Mouse (Mus musculus) lung, adult 2 months (tissue): ENCODE data around the gene Manba.

Experiments
- CTCF ChIP-seq: fragments of 200-500 bp; IDR thresholded peaks from 2 replicates; pipeline ENCODE4 v1.5.1; 2011; ENCODE audit warnings: mild to moderate bottlenecking, low read length, control low read depth; ENCODE audit not compliant: insufficient read depth
- POLR2A ChIP-seq: fragments of 200-500 bp; IDR thresholded peaks from 2 replicates; pipeline ENCODE4 v1.6.1; 2011; ENCODE audit warnings: low read depth, mild to moderate bottlenecking, control low read depth, low read length, borderline replicate concordance; ENCODE audit errors: extremely low read depth

DNA sequence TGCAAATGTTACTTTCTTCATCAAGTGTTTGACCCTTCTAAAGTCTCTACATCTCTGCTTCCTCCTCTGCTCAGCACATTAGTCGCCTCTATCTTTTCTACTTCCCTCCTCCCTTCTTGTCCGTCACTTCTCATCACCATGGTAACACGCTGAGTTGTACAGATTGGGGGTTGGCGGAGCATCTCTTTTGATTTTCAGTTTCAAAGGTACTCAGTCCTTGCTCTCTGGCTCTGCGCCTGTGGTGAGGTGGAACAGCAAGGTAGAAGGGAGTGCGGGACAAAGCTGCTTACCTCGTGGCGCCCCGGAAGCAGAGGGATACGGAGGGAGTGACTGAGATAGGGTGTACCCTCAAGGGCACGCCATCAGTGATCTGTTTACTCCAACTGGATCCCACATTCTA, 27.9 kb downstream of the Manba start:
- TF ChIP-seq CTCF (no peak), POLR2A (no peak)
